Mouse (Mus musculus): ENCODE data around the gene Mapk8ip2.

The Mapk8ip2 gene

DNA sequence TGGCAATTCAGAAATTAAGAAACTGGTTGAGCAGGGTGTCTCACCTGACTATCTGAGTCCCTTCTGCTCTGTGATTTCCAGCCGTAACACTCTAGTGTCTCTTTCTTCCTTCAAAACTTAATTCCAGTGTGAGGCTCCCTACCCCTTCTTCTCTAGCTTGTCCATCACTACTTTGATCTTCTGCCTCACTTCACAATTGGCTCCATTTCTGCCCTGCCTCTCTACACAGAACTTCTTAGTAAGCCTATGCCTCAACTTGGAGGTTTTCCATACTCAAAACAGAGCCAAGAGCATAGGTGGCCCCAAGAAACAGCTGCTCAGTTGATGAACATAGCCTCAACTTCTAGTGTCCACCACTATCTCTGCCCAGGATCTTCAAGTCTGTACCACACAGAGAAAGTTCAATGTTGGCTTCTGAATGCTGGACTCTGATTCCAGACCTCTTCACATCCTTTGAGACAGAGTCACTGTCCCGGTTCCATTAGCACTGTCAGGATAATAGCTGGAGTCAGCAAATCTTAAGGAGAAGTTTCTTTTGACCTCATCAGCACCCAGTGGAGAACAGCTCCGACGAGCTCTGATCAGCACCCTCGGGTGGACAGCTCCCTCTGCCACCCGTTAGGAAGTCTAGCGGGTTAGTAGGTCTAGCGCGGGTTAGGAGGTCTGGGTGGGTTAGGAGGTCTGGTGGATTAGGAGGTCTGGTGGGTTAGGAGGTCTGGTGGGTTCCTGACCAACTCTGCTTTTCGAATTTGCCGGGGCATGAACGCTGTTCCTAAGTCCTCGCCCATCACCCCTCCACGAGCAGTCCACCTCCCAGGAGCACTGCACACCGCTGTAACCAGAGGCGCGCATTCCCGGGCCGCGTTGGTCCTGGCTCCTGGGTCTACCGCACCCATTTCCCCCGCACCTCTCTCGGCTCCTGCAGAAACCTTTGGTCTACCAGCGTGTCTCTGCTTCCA, 528 bp upstream of the Mapk8ip2 start:
- no peak for DNase-seq (ENCODE audit: low read depth, low spot score)

- DNase-seq (ENCODE audit: low read depth, low spot score): no peak
Measured at GRCm38 (mm10) chr15:89454857-89455256, 1.1 kb downstream of the Mapk8ip2 start.

- no peak for DNase-seq (ENCODE audit: low read depth, low spot score)
Measured at GRCm38 (mm10) chr15:89455642-89456041, 1.9 kb downstream of the Mapk8ip2 start.

- DNase-seq (ENCODE audit: low read depth, low spot score): no peak
Measured at GRCm38 (mm10) chr15:89458942-89459341, 5.2 kb downstream of the Mapk8ip2 start.

GRCm38 (mm10) chr15:89459821-89460220, 6.1 kb downstream of the Mapk8ip2 start:
- no peak for DNase-seq (ENCODE audit: low read depth, low spot score)

DNA sequence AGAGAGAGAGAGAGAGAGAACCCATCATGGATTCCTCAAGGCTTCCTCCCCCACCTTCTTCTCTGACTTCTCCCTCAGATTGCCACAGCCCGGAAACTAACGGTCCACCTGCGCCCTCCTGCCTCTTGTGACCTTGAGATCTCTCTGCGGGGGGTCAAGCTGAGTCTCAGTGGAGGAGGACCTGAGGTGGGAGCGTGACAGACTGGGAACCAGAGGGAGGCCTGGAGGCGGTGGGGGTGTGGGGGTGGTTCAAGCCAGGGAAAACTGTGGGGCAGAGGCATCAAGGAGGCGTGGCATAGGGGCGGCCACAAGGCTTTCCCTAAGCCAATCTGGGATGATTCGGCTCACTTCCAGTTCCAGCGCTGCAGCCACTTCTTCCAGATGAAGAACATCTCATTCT, 6.6 kb downstream of the Mapk8ip2 start:
- no peak for DNase-seq (ENCODE audit: low read depth, low spot score)

DNA sequence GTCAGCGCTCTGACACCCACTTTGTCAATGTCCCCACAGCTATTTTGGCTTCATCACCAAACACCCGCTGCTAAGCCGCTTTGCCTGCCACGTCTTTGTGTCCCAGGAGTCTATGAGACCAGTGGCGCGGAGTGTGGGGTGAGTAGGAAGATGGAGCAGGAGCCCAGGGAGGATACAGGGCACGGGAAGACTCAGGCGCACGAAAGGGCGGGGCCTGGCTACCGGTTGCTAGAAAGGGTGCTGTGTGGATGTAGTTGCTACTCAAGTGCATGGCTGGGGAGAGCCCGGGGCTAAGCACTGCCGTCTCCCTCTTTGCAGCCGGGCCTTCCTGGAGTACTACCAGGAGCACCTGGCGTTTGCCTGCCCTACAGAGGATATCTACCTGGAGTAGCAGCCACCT, 7.6 kb downstream of the Mapk8ip2 start:
- no peak for DNase-seq (ENCODE audit: low read depth, low spot score)

- DNase-seq (ENCODE audit: low read depth, low spot score): no peak
Measured at GRCm38 (mm10) chr15:89462176-89462575, 8.5 kb downstream of the Mapk8ip2 start.

DNA sequence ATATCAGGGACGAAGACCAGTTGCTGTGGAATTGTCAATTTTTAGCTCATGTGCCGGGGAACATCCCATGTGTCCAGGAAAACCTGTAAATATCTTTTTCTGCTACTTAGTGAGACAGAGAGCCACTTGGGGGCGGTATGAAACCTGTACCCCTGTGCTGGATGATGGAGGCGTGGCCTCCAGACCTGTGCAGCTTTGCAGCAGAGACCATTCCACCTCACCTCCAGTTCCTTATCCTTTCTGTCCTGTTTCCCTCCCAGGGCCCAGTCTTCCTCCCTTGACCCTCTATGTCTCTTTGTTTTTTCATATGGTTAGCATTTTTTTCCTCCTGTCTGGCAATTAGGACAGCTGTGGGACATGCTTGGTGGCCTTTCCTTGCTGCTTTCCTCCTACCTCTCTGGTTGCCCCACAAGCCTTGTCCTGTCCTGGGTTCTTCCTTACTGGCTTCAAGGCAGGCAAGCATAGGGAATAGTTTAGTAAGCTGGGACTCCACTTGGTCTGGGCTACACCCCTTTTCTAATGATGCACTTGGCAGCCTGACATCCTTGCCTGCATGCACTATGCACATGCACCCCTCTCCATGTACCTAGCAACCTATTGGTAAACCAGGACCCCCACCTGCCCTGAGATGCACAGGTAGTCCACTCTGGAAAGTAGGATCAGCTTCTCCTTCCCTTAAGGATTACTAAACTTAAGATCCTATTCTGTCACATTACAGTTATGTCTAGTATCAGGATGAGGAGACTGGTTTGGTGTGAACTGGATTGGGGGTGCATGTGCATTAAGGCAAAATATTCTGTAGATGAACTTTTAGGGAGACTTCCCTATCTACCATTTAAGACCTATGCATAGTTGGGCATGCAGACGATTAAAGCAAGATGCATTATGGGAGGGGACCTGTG, 9.9 kb downstream of the Mapk8ip2 start:
- no peak for DNase-seq (ENCODE audit: low read depth, low spot score)

DNA sequence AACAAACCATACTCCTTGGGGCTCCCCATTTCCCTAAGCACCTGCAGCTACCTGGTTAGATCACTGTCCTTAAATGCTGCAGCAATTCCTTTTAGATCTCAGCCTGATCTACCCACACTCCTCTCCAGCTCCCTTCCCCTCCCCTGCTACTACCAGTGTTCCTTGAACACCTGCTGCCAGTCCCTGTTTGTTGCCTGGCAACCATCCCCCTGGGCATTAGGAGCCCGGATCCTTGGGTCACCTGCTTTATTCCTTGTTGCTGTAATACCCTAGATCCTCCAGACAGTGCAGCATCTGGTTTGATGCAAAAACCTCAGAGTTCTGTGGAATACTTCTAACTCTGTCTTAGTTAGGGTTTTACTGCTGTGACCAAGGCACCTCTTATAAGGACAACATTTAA, 11.3 kb downstream of the Mapk8ip2 start:
- DNase-seq (ENCODE audit: low read depth, low spot score): no peak

DNA sequence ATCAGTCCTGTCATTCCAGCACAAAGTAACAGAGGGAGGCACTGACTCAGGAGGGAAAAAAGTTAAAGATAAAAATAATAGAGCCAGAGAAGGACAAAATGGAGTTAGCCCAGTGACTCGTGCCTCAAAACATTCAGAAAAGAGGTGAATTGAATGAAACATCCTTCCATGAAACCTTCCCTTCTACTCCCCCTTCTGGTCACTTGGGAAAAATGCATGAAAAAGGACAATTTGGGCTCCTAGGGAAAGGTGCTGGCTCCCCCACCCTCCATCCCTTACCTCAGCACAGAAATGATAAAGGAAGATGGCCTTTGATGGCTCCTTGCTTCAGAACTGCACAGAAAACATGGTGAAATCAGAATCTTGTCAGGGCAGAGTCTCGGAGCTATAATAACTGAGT, 14.9 kb downstream of the Mapk8ip2 start:
- no peak for DNase-seq (ENCODE audit: low read depth, low spot score)

DNA sequence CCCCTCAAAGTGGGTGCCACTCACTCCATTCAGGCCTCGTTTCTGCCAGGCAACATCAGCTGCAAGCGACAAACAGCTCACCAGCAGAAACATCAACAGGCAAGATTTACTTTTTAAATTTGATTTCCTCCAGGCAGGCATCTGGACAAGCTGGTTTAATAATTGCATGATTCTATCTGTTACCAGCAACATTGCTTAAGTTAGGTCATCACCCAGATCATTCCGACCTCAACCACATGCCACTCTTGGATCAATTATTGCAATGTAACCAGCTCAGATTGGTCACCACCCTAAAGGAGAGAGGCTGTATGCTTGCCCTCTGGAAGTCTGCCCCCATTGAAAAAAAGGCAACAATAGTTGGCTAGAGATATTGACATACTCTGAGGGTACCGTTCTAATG, 17.8 kb downstream of the Mapk8ip2 start:
- DNase-seq (ENCODE audit: low read depth, low spot score): no peak

DNA sequence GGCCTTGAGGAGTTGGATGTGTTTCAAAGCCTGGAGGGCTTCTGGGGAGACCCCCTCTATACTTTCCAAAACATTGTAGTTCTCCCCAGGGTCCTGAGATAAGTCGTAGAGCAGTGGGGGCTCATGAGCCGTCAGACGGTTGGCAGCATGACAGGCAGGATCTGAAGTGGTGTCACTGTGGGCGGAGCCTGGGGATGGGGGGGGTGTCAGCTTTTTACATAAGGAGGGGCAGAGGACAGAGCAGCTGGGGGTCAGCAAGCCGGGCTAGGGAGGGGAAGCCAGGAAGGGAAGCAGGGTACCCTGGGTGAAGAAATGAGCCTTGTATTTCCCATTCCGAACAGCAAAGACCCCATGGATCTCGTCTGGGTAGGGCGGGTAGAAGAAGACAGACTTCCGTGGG, 19.7 kb downstream of the Mapk8ip2 start:
- no peak for DNase-seq (ENCODE audit: low read depth, low spot score)

DNA sequence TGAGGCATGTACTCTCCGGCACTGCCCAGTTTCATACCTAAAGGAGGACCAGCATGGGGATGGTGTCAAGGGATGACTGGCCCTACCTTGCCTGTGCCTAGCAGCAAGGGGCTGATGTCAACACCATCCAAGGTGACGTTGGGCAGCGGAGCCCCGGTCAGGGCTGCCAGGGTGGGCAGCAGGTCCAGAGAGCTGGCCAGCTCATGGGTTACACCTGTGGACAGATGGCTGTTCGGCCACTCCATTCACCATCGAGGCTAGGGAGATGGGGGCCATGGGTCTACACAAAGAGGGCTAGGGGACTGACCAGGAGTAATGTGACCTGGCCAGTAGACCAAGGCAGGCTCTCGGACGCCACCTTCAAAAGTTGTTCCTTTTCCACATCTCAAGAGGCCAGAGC, 20.2 kb downstream of the Mapk8ip2 start:
- DNase-seq (ENCODE audit: low read depth, low spot score): no peak

GRCm38 (mm10) chr15:89474596-89475292, 21.0 kb downstream of the Mapk8ip2 start:
- no peak for DNase-seq (ENCODE audit: low read depth, low spot score)

- DNase-seq (ENCODE audit: low read depth, low spot score): no peak
Measured at GRCm38 (mm10) chr15:89475293-89475600, 21.5 kb downstream of the Mapk8ip2 start.

DNA sequence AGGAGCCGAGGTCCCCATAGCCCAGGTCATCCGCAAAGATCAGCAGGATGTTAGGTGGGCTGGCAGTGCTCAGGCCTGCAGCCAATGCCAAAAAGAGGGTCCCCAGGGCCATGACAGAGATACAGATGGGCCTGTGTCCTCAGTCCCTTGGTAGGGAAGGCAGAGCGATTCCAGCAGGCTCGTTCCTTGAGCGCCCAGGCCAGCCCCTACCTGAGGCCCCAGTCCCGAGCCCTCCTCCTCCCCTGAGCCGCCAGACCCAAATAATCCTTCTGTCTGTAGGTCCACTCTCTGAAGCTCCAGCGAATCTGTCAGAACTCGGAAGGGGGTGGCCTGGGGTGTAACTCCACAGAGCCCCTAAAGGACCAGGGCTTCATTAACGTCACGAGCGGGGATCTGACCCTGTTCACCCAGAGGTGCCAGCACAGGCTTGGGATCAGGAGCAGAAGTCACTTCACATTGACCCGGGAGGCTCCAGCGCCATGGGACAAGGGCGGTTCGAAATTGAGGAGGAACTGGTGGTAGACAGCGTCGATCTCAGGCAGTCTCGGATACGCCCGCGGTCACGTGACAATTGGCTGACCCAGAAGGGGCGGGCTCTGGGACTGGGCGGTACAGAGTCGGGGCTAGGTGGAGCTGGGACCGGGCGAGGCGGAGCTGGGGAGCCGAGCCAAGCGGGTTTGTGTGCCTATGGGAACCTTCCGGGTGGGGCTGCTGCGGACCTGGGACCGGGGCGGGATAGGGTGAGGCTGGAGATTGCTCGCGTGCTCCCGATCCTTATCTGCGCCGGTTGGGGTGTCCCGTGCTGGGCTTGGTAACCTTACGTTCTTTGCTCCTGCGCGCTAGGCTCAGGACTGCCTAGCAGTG, 22.1 kb downstream of the Mapk8ip2 start:
- peak; percentile 89 for DNase-seq (ENCODE audit: low read depth, low spot score)

- DNase-seq (ENCODE audit: low read depth, low spot score): no peak
Measured at GRCm38 (mm10) chr15:89476475-89476815, 22.7 kb downstream of the Mapk8ip2 start.

DNA sequence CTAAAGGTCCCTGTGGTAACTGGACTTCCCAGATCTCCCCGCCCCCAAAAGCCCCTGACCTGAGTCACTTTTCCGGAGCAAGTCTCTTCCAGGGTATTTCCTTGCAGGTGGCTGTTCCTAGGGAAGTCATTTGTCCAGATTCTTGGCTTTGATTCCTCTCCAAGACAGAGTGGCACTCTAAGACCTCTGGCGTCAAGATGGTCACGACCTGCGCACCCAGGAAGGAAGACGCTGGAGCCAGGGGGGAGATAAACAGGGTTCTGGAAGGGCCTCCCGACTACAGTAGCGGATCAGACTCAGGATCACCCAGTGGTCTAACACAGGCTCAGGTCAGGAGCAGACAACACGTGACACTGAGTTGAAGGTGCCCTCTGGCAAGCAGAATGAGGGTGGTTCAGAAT, 23.4 kb downstream of the Mapk8ip2 start, which contains the start of gene Arsa:
Gene Arsa (minus strand): TSS at position 335 of the 401 bp plus-strand sequence.
- no peak for DNase-seq (ENCODE audit: low read depth, low spot score)

DNA sequence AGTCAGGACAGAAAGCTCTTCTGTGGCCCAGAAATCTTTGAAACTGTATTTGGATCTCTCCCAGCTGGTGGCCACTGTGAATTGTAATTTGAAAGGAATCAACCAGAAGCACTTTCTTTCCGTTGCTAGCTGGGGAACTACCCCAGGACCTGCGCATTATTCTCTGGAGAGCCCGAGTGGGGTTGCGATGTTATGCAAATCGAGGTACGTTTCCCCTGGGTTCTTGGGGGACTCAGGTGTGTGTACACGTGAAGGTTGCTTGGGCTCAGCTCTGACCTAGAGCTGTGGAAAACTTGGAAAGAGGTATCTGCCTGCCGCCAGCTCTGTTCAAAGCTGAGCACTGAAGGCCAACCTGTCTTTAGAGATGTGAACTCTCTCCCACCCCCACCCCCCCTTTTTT, 24.1 kb downstream of the Mapk8ip2 start:
- DNase-seq (ENCODE audit: low read depth, low spot score): no peak

DNA sequence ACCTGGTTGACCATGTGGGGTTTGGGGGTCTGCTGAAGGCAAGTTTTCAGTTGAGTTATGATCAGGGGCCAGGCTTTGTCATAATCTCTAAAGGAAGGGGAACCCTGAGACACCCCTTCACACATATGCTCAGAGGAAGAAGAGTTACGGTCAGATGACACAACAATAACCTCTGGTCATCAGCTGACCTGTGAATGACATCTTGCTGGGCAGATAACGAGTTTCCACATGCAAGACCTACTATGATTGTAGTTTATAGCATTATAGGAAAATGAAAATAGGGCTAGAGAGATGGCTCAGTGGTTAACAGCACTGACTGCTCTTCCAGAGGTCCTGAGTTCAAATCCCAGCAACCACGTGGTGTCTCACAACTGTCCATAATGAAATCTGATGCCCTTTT, 24.9 kb downstream of the Mapk8ip2 start:
- DNase-seq (ENCODE audit: low read depth, low spot score): no peak

Measured in skeletal muscle tissue, adult 2 months (tissue).